Mouse (Mus musculus): ENCODE data around the gene Nfam1. TPM values are rescaled to one million over a fixed set of nuclear protein-coding genes. Genes with fewer than 3 reads are reported as not detected.
"Not testable (repeated sequence)": the region's sequence is repeated elsewhere in the genome, so short reads cannot be mapped to it uniquely, and the experiment has no call there.

The Nfam1 gene
- total and polyA plus RNA-seq, 2 experiments from 2014 or later = 1.7 to 3.3 TPM

- H3K9ac ChIP-seq (replicated peaks; ENCODE audit: low read length) = no peak overlapping the region
- TF ChIP-seq CTCF (IDR thresholded peaks at IDR 0.05; ENCODE audit: low read depth) = no peak
- no peak overlapping the region for H3K4me2 ChIP-seq (ENCODE audit: low read depth, low read length)
- H3K9me3 ChIP-seq (ENCODE audit: low read length) = no peaks in the 10 kb centered on the region
- no peaks in the 10 kb centered on the region for H3K27me3 ChIP-seq (ENCODE audit: insufficient read depth, low read length)
- no peak for ATAC-seq
- H3K4me3 ChIP-seq (ENCODE audit: low read length) = no peak overlapping the region
- no peaks in the 10 kb centered on the region for H3K36me3 ChIP-seq (ENCODE audit: insufficient read depth, low read length)
- H3K4me1 ChIP-seq (ENCODE audit: insufficient read depth, low read length) = peaks cover 8% of the 10 kb centered on the region
- DNase-seq (ENCODE audit: low spot score) = peak; percentile 29
- 31% methylated on average over 11 of the region's 11 CpGs for WGBS
- H3K27ac ChIP-seq = no peak overlapping the region
These were observed 20.2 kb upstream of the Nfam1 start for GRCm38 (mm10) chr15:83053261-83053660.

- Histone ChIP-seq H3K9ac (replicated peaks; ENCODE audit: low read length) (no peak overlapping the region), H3K27me3 (ENCODE audit: insufficient read depth, low read length) (no peaks in the 10 kb centered on the region), H3K4me3 (ENCODE audit: low read length) (no peak overlapping the region), H3K27ac (no peak overlapping the region), H3K36me3 (ENCODE audit: insufficient read depth, low read length) (no peaks in the 10 kb centered on the region), H3K9me3 (ENCODE audit: low read length) (no peaks in the 10 kb centered on the region), H3K4me1 (ENCODE audit: insufficient read depth, low read length) (peaks cover 8% of the 10 kb centered on the region), H3K4me2 (ENCODE audit: low read depth, low read length) (no peak overlapping the region)
- ATAC-seq (no peak), DNase-seq (ENCODE audit: low spot score) (no peak)
- WGBS = 71% methylated on average over 6 of the region's 6 CpGs
- TF ChIP-seq CTCF (IDR thresholded peaks at IDR 0.05; ENCODE audit: low read depth) = no peak
These were observed 19.4 kb upstream of the Nfam1 start for GRCm38 (mm10) chr15:83052341-83053104.

GRCm38 (mm10) chr15:83046730-83047129 lies 13.6 kb upstream of the Nfam1 start:
- Histone ChIP-seq H3K27me3 (ENCODE audit: insufficient read depth, low read length) (0 out of 2 replicates have a peak, but pooled peaks cover 5% of the 10 kb centered on the region), H3K4me1 (ENCODE audit: insufficient read depth, low read length) (peaks cover 14% of the 10 kb centered on the region), H3K4me3 (ENCODE audit: low read length) (no peak overlapping the region), H3K36me3 (ENCODE audit: insufficient read depth, low read length) (no peaks in the 10 kb centered on the region), H3K27ac (no peak overlapping the region), H3K9me3 (ENCODE audit: low read length) (no peaks in the 10 kb centered on the region), H3K9ac (replicated peaks; ENCODE audit: low read length) (no peak overlapping the region), H3K4me2 (ENCODE audit: low read depth, low read length) (no peak overlapping the region)
- TF ChIP-seq CTCF (IDR thresholded peaks at IDR 0.05; ENCODE audit: low read depth) = no peak
- no peak for DNase-seq (ENCODE audit: low spot score)
- ATAC-seq = no peak
- 95% methylated on average over 7 of the region's 7 CpGs for WGBS

GRCm38 (mm10) chr15:83046308-83046707 lies 13.2 kb upstream of the Nfam1 start:
- ATAC-seq = no peak
- peak; percentile 48; the same call in 1 of the 2 replicates for TF ChIP-seq CTCF (IDR thresholded peaks at IDR 0.05; ENCODE audit: low read depth)
- 97% methylated on average over 3 of the region's 3 CpGs for WGBS

GRCm38 (mm10) chr15:83045565-83045964 lies 12.5 kb upstream of the Nfam1 start:
- ATAC-seq; H3K27ac ChIP-seq; H3K9ac ChIP-seq (replicated peaks; ENCODE audit: low read length); H3K9me3 ChIP-seq (ENCODE audit: low read length); H3K4me2 ChIP-seq (ENCODE audit: low read depth, low read length); H3K36me3 ChIP-seq (ENCODE audit: insufficient read depth, low read length); DNase-seq (ENCODE audit: low spot score); H3K27me3 ChIP-seq (ENCODE audit: insufficient read depth, low read length); H3K4me3 ChIP-seq (ENCODE audit: low read length): not testable (repeated sequence)
- H3K4me1 ChIP-seq (ENCODE audit: insufficient read depth, low read length) = peaks cover 14% of the 10 kb centered on the region
- WGBS = 89% methylated on average over 5 of the region's 5 CpGs

More at GRCm38 (mm10) chr15:83046308-83046707, 13.2 kb upstream of the Nfam1 start:
- no peak overlapping the region for H3K9ac ChIP-seq (replicated peaks; ENCODE audit: low read length)
- peaks cover 14% of the 10 kb centered on the region for H3K4me1 ChIP-seq (ENCODE audit: insufficient read depth, low read length)
- 0 out of 2 replicates have a peak, but pooled peaks cover 5% of the 10 kb centered on the region for H3K27me3 ChIP-seq (ENCODE audit: insufficient read depth, low read length)
- DNase-seq (ENCODE audit: low spot score) = no peak
- no peaks in the 10 kb centered on the region for H3K9me3 ChIP-seq (ENCODE audit: low read length)
- no peak overlapping the region for H3K4me2 ChIP-seq (ENCODE audit: low read depth, low read length)
- H3K27ac ChIP-seq = no peak overlapping the region
- H3K4me3 ChIP-seq (ENCODE audit: low read length) = no peak overlapping the region
- no peaks in the 10 kb centered on the region for H3K36me3 ChIP-seq (ENCODE audit: insufficient read depth, low read length)

GRCm38 (mm10) chr15:83043362-83043708 lies 10.2 kb upstream of the Nfam1 start:
- peak overlapping the region; percentile 56; the same call in 1 of the 2 replicates for H3K27ac ChIP-seq
- WGBS = 67% methylated on average over 22 of the region's 22 CpGs

More at GRCm38 (mm10) chr15:83043362-83043708, 10.2 kb upstream of the Nfam1 start:
- H3K4me3 ChIP-seq (ENCODE audit: low read length) = 0 out of 2 replicates have a peak overlapping the region, but pooled peaks have one; percentile 0
- no peak for TF ChIP-seq CTCF (IDR thresholded peaks at IDR 0.05; ENCODE audit: low read depth)
- no peak for ATAC-seq
- no peaks in the 10 kb centered on the region for H3K36me3 ChIP-seq (ENCODE audit: insufficient read depth, low read length)
- peak overlapping the region; percentile 43; the same call in 1 of the 2 replicates for H3K9ac ChIP-seq (replicated peaks; ENCODE audit: low read length)
- peak overlapping the region; percentile 41 for H3K4me2 ChIP-seq (ENCODE audit: low read depth, low read length)
- 0 out of 2 replicates have a peak, but pooled peaks cover 5% of the 10 kb centered on the region for H3K27me3 ChIP-seq (ENCODE audit: insufficient read depth, low read length)
- DNase-seq (ENCODE audit: low spot score) = no peak
- H3K9me3 ChIP-seq (ENCODE audit: low read length) = no peaks in the 10 kb centered on the region
- peaks cover 14% of the 10 kb centered on the region for H3K4me1 ChIP-seq (ENCODE audit: insufficient read depth, low read length)

Data from hindbrain, postnatal 0 days (tissue).